Mouse (Mus musculus): ENCODE measurements around the gene Ccdc7a.
"Not testable (repeated sequence)": the region's sequence is repeated elsewhere in the genome, so short reads cannot be mapped to it uniquely, and the experiment has no call there.

Ccdc7a gene

GRCm38 (mm10) chr8:129065417-129065816 lies at the start of gene Ccdc7a:
Gene Ccdc7a (minus strand): TSS chr8:129065517.
- not testable (repeated sequence) for DNase-seq (ENCODE audit: low read depth)

GRCm38 (mm10) chr8:129066834-129067233 lies 1.5 kb upstream of the Ccdc7a start, which contains the start of gene Ccdc7b:
Gene Ccdc7b (plus strand): TSS chr8:129067134.
- DNase-seq (ENCODE audit: low read depth): not testable (repeated sequence)

GRCm38 (mm10) chr8:128991389-128991788 lies 73.9 kb downstream of the Ccdc7a start:
- no peak for DNase-seq (ENCODE audit: low read depth)

- not testable (repeated sequence) for DNase-seq (ENCODE audit: low read depth)
Measured at GRCm38 (mm10) chr8:128948941-128949340, 116.4 kb downstream of the Ccdc7a start.

- not testable (repeated sequence) for DNase-seq (ENCODE audit: low read depth)
Measured at GRCm38 (mm10) chr8:128941022-128941641, 124.2 kb downstream of the Ccdc7a start.

GRCm38 (mm10) chr8:128933446-128933845 lies 131.9 kb downstream of the Ccdc7a start:
- DNase-seq (ENCODE audit: low read depth): no peak

- no peak for DNase-seq (ENCODE audit: low read depth)
Measured at GRCm38 (mm10) chr8:128882719-128883118, 182.6 kb downstream of the Ccdc7a start.

GRCm38 (mm10) chr8:128843749-128844148 lies 221.6 kb downstream of the Ccdc7a start:
- no peak for DNase-seq (ENCODE audit: low read depth)

GRCm38 (mm10) chr8:128812521-128812920 lies 252.8 kb downstream of the Ccdc7a start:
- DNase-seq (ENCODE audit: low read depth): no peak

- DNase-seq (ENCODE audit: low read depth): no peak
Measured at GRCm38 (mm10) chr8:128798594-128798993, 266.7 kb downstream of the Ccdc7a start, which contains the start of gene Gm3952. Gene Gm3952 (minus strand): TSS chr8:128798694.

- DNase-seq (ENCODE audit: low read depth): no peak
Measured at GRCm38 (mm10) chr8:128735692-128736091, 329.6 kb downstream of the Ccdc7a start.

- peak; percentile 11 for DNase-seq (ENCODE audit: low read depth)
Measured at GRCm38 (mm10) chr8:128734118-128734517, 331.2 kb downstream of the Ccdc7a start.

GRCm38 (mm10) chr8:128732254-128732653 lies 333.1 kb downstream of the Ccdc7a start:
- DNase-seq (ENCODE audit: low read depth): no peak

GRCm38 (mm10) chr8:128727213-128727612 lies 338.1 kb downstream of the Ccdc7a start:
- no peak for DNase-seq (ENCODE audit: low read depth)

GRCm38 (mm10) chr8:128724819-128725218 lies 340.5 kb downstream of the Ccdc7a start:
- DNase-seq (ENCODE audit: low read depth): no peak

- no peak for DNase-seq (ENCODE audit: low read depth)
Measured at GRCm38 (mm10) chr8:128716184-128716583, 349.1 kb downstream of the Ccdc7a start.

GRCm38 (mm10) chr8:128709261-128709660 lies 356.1 kb downstream of the Ccdc7a start:
- peak; percentile 72 for DNase-seq (ENCODE audit: low read depth)

- no peak for DNase-seq (ENCODE audit: low read depth)
Measured at GRCm38 (mm10) chr8:128704836-128705235, 360.5 kb downstream of the Ccdc7a start.

GRCm38 (mm10) chr8:128704376-128704775 lies 360.9 kb downstream of the Ccdc7a start:
- no peak for DNase-seq (ENCODE audit: low read depth)

- DNase-seq (ENCODE audit: low read depth): no peak
Measured at GRCm38 (mm10) chr8:128697945-128698344, 367.4 kb downstream of the Ccdc7a start.

GRCm38 (mm10) chr8:128696701-128697397 lies 368.5 kb downstream of the Ccdc7a start:
- DNase-seq (ENCODE audit: low read depth): no peak

- DNase-seq (ENCODE audit: low read depth): no peak
Measured at GRCm38 (mm10) chr8:128690056-128690455, 375.3 kb downstream of the Ccdc7a start.

- DNase-seq (ENCODE audit: low read depth): no peak
Measured at GRCm38 (mm10) chr8:128688679-128689078, 376.6 kb downstream of the Ccdc7a start.

Data from c-Kit-positive CD71-positive TER-119-negative erythroid progenitor cells, embryonic 14.5 days (primary cell).